Mouse (Mus musculus) erythroblast, embryonic 14.5 days (primary cell): ENCODE results near the gene Ankrd6. TPM values are rescaled to one million over a fixed set of nuclear protein-coding genes. Genes with fewer than 3 reads are reported as not detected.
"Not testable (repeated sequence)": the region's sequence is repeated elsewhere in the genome, so short reads cannot be mapped to it uniquely, and the experiment has no call there.

Experiments
- H3K27me3 ChIP-seq: 2 replicates; pipeline ENCODE4 v1.6.1; 2012; ENCODE audit warnings: inconsistent platforms; ENCODE audit not compliant: control insufficient read depth
- H3K36me3 ChIP-seq: 2 replicates; pipeline ENCODE4 v1.6.1; 2012; ENCODE audit warnings: mild to moderate bottlenecking, inconsistent platforms; ENCODE audit not compliant: control insufficient read depth
- H3K4me1 ChIP-seq: 2 replicates; pipeline ENCODE4 v1.6.1; 2012; ENCODE audit warnings: inconsistent platforms; ENCODE audit not compliant: control insufficient read depth
- H3K4me3 ChIP-seq: replicated peaks from 2 replicates; pipeline ENCODE3; 2012; ENCODE audit warnings: moderate library complexity, mild to moderate bottlenecking, inconsistent platforms
- H3K9me3 ChIP-seq: 2 replicates; pipeline ENCODE4 v1.6.1; 2012; ENCODE audit warnings: low read length, inconsistent platforms, mixed read lengths; ENCODE audit not compliant: control insufficient read depth
- GATA1 ChIP-seq: IDR thresholded peaks from 2 replicates; pipeline ENCODE4 v1.6.1; 2012; ENCODE audit warnings: low read length, inconsistent platforms, mixed read lengths
- TAL1 ChIP-seq: IDR thresholded peaks from 3 replicates; pipeline ENCODE4 v1.6.1; 2012; ENCODE audit warnings: low read length, inconsistent platforms, mixed read lengths
- polyA plus RNA-seq: library from polyadenylated mRNA; stranded (reverse); fragments of >175 nt; gene quantifications from 2 replicates; pipeline ENCODE4 v1.2.3, GENCODE M21; 2012

Ankrd6 gene
- polyA plus RNA-seq, 1 experiment, result 0.01 TPM

DNA sequence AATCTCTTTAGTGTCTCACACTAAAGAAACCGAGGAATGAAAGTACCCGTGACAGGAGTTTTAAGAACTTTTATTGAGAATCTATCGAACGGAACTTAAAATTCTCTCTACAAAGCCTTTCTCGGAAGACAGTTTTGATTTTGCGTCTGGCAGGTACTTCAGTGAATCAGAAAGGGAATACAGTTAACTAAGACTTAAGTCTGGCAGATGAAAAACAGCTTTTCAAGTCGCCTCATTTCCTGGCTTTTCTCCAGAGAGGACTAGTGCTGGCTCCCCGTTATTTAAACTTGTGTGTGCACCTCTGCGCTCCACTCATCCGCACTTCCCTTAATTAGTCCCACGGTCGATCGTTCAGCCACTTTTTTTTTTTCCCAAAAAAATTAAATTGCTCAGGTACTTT, 33.6 kb upstream of the Ankrd6 start:
- H3K4me1 ChIP-seq, result peaks cover 83% of the 10 kb centered on the region
- TF ChIP-seq TAL1 (no peak), GATA1 (no peak)
- H3K9me3 ChIP-seq, result peaks cover 14% of the 10 kb centered on the region
- H3K27me3 ChIP-seq, result peaks cover 68% of the 10 kb centered on the region
- H3K36me3 ChIP-seq, result peaks cover 6% of the 10 kb centered on the region; the same call in 1 of the 2 replicates
- peak overlapping the region; percentile 82 for H3K4me3 ChIP-seq

DNA sequence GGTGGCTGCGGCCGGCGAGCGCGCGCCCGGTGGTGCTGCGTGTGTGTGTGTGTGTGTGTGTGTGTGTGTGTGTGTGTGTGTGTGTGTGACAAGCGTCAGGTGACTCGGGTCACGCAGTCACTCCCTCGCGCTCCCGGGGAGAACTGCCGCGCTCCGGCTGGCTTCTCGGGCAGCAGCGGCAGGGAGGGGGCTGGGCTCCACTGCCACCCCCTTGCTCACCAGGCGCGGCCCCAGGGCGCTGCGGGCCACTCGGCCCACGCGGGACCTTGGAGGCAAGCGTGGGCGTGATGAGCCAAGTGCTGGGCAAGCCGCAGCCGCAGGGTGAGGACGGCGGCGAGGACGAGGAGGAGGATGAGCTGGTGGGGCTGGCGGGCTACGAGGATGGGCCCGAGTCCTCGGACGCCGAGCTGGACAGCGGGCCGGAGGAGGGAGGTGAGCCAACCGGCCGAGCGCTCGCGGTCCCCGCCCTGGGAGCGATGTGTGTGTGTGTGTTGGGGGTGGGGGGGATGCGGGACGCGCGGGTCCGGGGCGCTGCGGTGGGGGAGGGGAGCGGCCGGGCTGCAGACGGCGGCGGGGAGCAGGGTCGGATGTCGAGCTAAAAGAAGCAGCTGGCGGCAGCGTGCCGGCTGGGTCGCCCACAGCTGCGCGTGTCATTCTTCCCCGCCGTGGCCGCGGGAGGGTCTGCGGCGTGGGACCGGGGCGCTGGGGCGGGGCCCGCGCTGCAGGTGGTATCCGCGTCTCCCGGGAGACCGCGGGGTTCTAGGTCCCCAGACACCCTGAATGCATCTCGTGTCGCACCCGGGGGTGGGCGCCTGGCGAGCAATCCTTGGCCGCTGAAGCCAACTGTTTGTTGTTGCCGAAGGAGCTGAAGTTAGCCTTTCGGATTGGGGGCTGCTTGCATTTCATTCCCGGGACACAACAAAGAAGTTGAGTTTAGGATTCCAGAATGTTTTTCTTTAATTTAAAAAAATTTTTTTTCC, 32.8 kb upstream of the Ankrd6 start:
- H3K4me1 ChIP-seq, result peaks cover 85% of the 10 kb centered on the region
- TF ChIP-seq GATA1, result no peak
- TF ChIP-seq TAL1, result no peak
- peaks cover 6% of the 10 kb centered on the region; the same call in 1 of the 2 replicates for H3K36me3 ChIP-seq
- H3K27me3 ChIP-seq, result peaks cover 68% of the 10 kb centered on the region
- H3K4me3 ChIP-seq, result peak overlapping the region; percentile 82
- H3K9me3 ChIP-seq, result peaks cover 14% of the 10 kb centered on the region

DNA sequence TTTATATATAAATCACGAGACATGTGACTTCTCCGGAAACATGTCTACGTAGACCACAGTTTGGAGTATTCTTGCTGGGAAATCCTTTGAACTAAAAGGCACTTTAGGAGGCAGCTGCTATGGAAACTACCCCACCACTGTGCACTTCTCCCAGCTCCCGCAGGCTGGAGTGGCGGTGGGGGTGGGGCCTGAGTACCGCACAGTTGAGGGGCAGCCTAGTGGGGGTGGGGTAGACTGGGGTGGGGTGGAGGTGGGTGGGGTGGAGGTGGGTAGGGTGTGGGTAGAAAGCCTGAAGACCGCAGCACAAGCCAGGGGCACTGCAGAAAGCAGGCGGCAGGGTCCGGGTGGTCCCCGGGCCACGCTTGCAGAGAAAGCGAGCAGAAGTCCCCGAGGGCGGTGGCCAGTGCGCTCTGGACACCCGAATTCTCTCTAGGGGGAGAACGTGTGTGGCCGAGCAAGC, 32.1 kb upstream of the Ankrd6 start, which contains the start of gene Rragd:
Gene Rragd, plus strand, starts transcription at position 322 of the 460 bp plus-strand sequence.
- peaks cover 6% of the 10 kb centered on the region; the same call in 1 of the 2 replicates for H3K36me3 ChIP-seq
- H3K9me3 ChIP-seq, result peaks cover 14% of the 10 kb centered on the region
- H3K27me3 ChIP-seq, result peaks cover 68% of the 10 kb centered on the region
- peak within 1 kb of the TSS; percentile 82 for H3K4me3 ChIP-seq
- no peak for TF ChIP-seq GATA1
- TF ChIP-seq TAL1, result no peak
- H3K4me1 ChIP-seq, result peaks cover 79% of the 10 kb centered on the region

DNA sequence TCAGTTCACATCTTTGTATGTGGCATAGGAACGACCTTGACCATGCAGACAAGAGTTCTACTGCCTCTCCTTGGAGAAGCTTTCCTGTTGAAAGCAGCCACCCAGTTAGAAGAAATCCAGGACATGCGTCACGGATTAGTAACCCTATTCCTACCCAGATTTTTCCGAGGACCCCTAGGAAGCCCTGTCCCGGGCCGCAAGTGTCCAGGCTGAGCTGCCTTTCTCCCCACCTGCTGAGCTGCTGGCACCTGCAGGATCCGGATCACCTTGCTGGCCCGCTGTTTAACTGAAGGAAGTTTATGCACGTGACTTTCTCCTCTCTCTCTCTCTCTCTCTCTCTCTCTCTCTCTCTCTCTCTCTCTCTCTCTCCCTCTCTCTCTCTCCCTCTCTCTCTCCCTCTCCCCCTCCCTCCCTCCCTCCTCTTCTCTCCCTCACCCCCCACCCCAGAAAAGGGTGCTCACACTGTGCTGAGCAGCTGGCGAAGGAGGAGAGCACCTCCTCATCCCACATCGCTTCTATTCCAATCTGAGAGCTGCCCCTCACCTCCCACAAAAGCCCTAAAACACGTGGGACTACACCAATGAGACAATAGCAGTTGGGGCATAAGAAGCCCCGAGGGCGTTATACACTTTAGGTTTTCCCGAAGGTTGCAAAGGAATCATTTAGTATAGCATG, 31.5 kb upstream of the Ankrd6 start:
- Histone ChIP-seq H3K4me3 (peak overlapping the region; percentile 82), H3K36me3 (peaks cover 6% of the 10 kb centered on the region; the same call in 1 of the 2 replicates), H3K9me3 (peaks cover 14% of the 10 kb centered on the region), H3K27me3 (peaks cover 68% of the 10 kb centered on the region), H3K4me1 (peaks cover 73% of the 10 kb centered on the region)
- TF ChIP-seq TAL1, result no peak

DNA sequence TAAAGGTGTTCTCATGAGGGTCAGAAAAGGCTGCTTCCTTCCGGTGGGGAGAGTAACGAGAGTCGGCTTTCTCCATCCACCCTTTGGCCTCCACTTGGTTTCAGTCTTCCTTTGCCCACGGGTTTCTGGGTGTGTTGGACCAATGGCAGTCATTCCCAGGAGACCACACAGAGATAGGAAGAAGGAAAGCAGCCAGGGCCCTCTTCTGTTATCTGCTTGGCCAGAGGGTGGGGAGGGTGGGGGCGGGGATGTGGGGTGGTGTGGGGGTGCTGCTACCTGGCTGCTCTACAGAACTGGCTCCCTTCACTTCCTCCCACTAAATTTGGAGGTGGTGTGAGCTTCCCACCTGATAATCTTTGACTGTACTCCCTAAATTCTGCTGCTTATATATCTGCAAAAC, 31.0 kb upstream of the Ankrd6 start:
- Histone ChIP-seq H3K4me3 (peak overlapping the region; percentile 27), H3K27me3 (peaks cover 68% of the 10 kb centered on the region), H3K36me3 (peaks cover 6% of the 10 kb centered on the region; the same call in 1 of the 2 replicates), H3K9me3 (peaks cover 14% of the 10 kb centered on the region), H3K4me1 (peaks cover 67% of the 10 kb centered on the region)
- TF ChIP-seq GATA1 (no peak), TAL1 (no peak)

DNA sequence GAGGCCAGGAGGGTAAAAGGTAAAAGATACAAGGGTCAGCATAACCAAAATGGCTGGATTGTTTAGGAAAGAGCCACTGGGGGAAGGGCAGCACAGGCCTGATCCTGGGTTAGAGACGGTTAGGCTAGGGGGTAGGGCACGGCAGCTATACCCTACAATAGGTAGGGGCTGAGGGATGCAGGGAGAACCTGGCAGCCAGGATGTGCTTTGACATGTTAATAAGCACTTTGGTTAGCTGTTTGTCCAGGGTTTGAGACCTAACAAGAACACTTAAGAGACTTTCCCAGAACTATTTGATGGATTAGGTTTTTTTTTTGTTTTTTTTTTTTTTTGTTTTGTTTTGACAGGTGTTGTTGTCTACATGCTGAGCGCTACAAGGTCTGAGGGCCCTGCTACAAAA, 29.4 kb upstream of the Ankrd6 start:
- peaks cover 52% of the 10 kb centered on the region for H3K4me1 ChIP-seq

DNA sequence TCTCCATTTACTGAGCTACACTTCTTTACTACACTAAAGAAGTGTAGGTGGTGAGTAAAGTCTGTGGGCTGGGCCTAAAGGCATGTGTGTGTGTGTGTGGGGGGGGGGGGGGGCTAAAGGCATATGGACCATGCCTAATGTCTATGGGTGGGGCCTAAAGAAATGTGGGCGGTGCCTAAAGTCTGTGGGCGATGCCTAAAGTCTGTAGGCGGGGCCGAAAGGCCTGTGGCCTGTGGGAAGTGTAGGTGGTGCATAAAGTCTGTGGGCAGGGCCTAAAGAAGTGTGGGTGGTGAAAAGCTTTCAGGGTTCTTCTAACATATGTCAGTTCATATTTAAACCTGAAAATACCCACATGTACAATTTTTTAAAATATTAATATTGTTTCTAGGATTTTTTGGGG, 26.7 kb upstream of the Ankrd6 start:
- TF ChIP-seq GATA1, result no peak
- TF ChIP-seq TAL1, result no peak
- no peaks in the 10 kb centered on the region for H3K36me3 ChIP-seq
- H3K4me3 ChIP-seq, result no peak overlapping the region
- H3K4me1 ChIP-seq, result peaks cover 29% of the 10 kb centered on the region
- H3K27me3 ChIP-seq, result peaks cover 27% of the 10 kb centered on the region
- peaks cover 9% of the 10 kb centered on the region for H3K9me3 ChIP-seq

More for the DNA sequence above, 29.4 kb upstream of the Ankrd6 start:
- H3K9me3 ChIP-seq, result peaks cover 11% of the 10 kb centered on the region
- H3K36me3 ChIP-seq, result no peaks in the 10 kb centered on the region; the same call in 1 of the 2 replicates
- TF ChIP-seq TAL1 (no peak), GATA1 (no peak)
- no peak overlapping the region for H3K4me3 ChIP-seq
- peaks cover 54% of the 10 kb centered on the region for H3K27me3 ChIP-seq

DNA sequence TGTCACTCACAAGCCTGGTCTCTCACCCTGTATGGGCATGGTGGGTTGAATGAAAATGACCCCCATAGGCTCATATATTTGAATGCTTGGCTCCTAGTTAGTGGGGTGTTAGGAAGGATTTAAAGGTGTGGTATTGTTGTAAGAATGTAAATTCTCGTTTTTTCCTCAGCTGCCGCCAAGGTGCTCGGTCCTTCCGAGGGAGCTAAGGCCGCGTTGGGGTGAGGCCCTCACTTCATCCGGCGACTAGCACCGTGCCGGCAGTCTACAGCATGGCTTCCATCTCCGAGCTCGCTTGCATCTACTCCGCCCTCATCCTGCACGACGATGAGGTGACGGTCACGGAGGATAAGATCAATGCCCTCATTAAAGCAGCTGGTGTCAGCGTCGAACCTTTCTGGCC, 14.0 kb upstream of the Ankrd6 start:
- not testable (repeated sequence) for H3K4me3 ChIP-seq, H3K27me3 ChIP-seq, H3K4me1 ChIP-seq, H3K9me3 ChIP-seq, H3K36me3 ChIP-seq

DNA sequence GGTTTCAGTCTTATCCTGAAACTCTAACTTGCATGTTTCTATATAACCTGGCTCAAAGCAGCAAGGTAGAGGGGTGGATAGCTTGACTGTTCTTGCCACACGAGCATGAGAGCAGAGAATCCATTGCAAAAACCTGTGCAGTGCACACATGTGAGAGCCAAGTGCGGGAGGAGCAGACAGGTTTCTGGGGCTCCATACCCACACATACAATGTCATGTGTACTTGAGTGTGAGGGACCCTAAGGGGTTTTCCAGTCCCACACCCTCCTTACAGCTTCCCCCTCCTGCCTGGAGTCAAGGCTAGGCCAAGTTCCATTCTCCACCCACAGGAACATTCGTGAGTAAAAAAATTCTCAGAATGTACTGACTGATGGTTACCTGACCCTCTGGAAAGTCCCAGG, 10.8 kb upstream of the Ankrd6 start:
- H3K9me3 ChIP-seq, result no peaks in the 10 kb centered on the region
- peaks cover 6% of the 10 kb centered on the region for H3K4me1 ChIP-seq
- H3K4me3 ChIP-seq, result no peak overlapping the region
- no peaks in the 10 kb centered on the region for H3K36me3 ChIP-seq
- H3K27me3 ChIP-seq, result peaks cover 4% of the 10 kb centered on the region; the same call in 1 of the 2 replicates
- no peak for TF ChIP-seq GATA1
- no peak for TF ChIP-seq TAL1
